Mouse (Mus musculus) skeletal muscle tissue, postnatal 0 days (tissue): ENCODE results near the gene Tspan7. TPM values are rescaled to one million over a fixed set of nuclear protein-coding genes. Genes with fewer than 3 reads are reported as not detected.

Experiments used
- polyA plus RNA-seq: library from polyadenylated mRNA; unstranded; fragments of >200 nt; fragmentation: Nextera tagmentation; extraction: Ambion mirVana; gene quantifications from 2 replicates; pipeline ENCODE4 v1.2.1, GENCODE M21; 2015

Gene Tspan7
- 152 TPM in 2 replicates for polyA plus RNA-seq

DNA sequence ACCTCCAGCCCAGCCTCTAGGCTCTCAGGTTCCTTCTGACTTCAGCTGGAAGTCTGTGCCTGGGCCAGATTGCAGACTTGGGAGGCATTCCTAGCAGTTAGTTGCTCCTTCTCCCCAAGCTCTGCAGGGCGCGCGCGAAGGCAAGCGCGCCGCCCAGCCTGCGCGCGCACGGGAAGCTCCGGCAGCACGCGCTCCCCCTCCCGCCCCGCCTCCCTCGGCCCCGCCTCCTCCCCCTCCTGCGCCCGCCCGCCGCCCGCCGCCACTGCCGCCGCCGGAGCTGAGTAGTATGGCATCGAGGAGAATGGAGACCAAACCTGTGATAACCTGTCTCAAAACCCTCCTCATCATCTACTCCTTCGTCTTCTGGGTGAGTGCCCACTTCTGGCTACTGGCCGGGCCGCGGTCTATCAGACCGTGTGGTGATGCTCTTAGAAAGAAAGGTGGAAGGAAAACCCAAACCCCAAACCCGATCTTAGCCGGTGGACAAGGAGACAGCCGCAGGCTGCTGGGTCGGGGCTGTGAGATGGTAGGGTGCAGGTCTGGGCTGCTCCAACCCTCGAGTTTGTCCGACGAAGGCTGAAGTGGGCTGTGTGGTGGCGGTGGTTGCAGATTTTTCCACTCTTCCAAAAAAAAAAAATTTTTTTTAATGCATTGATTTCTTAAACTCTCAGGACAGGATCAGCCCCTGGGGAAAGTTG is at the start of gene Tspan7:
Tspan7 (plus strand) TSS at position 287 of the 698 bp plus-strand sequence.

Other genes starting within 250 kb of the Tspan7 start
- gene Otc, start 232.9 kb upstream of the Tspan7 start, polyA plus RNA-seq = 0.05 TPM in 1 of 2 replicates, not detected in the other
- gene Mid1ip1, start 229.9 kb downstream of the Tspan7 start, polyA plus RNA-seq = 13.4 and 17.9 TPM in 2 replicates